Mouse (Mus musculus): ENCODE measurements around the gene Pcnx2. TPM values are rescaled to one million over a fixed set of nuclear protein-coding genes. Genes with fewer than 3 reads are reported as not detected.

Gene Pcnx2
- total and polyA plus RNA-seq, 3 experiments = 0.34 to 0.86 (median 0.36) TPM

- peaks cover 5% of the 10 kb centered on the region for H3K4me1 ChIP-seq (ENCODE audit: control insufficient read depth, insufficient read depth, low read length)
- H3K9ac ChIP-seq (ENCODE audit: low read depth, low read length) = no peak overlapping the region
- 26% methylated on average over 6 of the region's 6 CpGs for WGBS
- no peak for DNase-seq
- H3K79me2 ChIP-seq (replicated peaks; ENCODE audit: control insufficient read depth, insufficient read depth, low read length) = no peaks in the 10 kb centered on the region
- TF ChIP-seq CTCF (IDR thresholded peaks at IDR 0.05) (no peak), POLR2A (IDR thresholded peaks at IDR 0.05; ENCODE audit: insufficient read depth, low read depth, low read length) (no peak), EP300 (IDR thresholded peaks at IDR 0.05; ENCODE audit: insufficient read depth, low read depth, low read length) (no peak)
- intact Hi-C loops (cut with DNase I) = loop anchor here (2.0 to 5.0 kb wide), 4 partner anchors 295 to 803 kb away; no protein-coding TSS in a partner anchor
- no peak overlapping the region for H3K4me3 ChIP-seq
- H3K36me3 ChIP-seq (ENCODE audit: control insufficient read depth, insufficient read depth, low read length) = no peaks in the 10 kb centered on the region
- no peak overlapping the region for H3K27ac ChIP-seq
- no peaks in the 10 kb centered on the region for H3K27me3 ChIP-seq (ENCODE audit: control insufficient read depth, insufficient read depth, low read length)
Measured at GRCm38 (mm10) chr8:125870179-125870702, 27.9 kb downstream of the Pcnx2 start.

DNA sequence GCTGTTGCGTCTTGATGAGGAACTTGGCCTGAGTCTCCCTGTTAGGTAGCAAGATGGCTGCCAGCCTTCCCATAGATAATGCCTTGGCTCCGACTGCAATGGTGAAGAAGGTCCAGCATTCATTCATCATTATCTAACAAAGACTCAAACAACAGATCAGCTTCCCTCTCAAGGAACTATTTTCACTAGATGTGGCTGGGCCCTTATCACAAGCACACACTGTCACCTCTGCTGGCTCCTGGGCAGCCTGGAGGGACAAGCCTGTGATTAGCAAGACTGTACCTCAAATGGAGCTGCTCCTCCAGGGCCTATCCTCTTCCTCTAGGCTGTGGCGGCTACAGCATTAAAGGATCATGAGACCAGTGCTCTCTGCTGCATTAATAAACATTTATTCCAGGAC is 28.4 kb downstream of the Pcnx2 start:
- peaks cover 5% of the 10 kb centered on the region for H3K4me1 ChIP-seq (ENCODE audit: control insufficient read depth, insufficient read depth, low read length)
- WGBS = 76% methylated on average over 3 of the region's 3 CpGs
- no peak for TF ChIP-seq CTCF (IDR thresholded peaks at IDR 0.05)
- TF ChIP-seq POLR2A (IDR thresholded peaks at IDR 0.05; ENCODE audit: insufficient read depth, low read depth, low read length) = no peak
- TF ChIP-seq EP300 (IDR thresholded peaks at IDR 0.05; ENCODE audit: insufficient read depth, low read depth, low read length) = no peak
- H3K36me3 ChIP-seq (ENCODE audit: control insufficient read depth, insufficient read depth, low read length) = no peaks in the 10 kb centered on the region
- no peaks in the 10 kb centered on the region for H3K79me2 ChIP-seq (replicated peaks; ENCODE audit: control insufficient read depth, insufficient read depth, low read length)
- H3K27me3 ChIP-seq (ENCODE audit: control insufficient read depth, insufficient read depth, low read length) = no peaks in the 10 kb centered on the region
- DNase-seq = no peak
- H3K27ac ChIP-seq = no peak overlapping the region
- H3K4me3 ChIP-seq = no peak overlapping the region
- no peak overlapping the region for H3K9ac ChIP-seq (ENCODE audit: low read depth, low read length)
- intact Hi-C loops (cut with DNase I) = loop anchor here (2.0 to 5.0 kb wide), 5 partner anchors 295 to 802 kb away; no protein-coding TSS in a partner anchor

DNA sequence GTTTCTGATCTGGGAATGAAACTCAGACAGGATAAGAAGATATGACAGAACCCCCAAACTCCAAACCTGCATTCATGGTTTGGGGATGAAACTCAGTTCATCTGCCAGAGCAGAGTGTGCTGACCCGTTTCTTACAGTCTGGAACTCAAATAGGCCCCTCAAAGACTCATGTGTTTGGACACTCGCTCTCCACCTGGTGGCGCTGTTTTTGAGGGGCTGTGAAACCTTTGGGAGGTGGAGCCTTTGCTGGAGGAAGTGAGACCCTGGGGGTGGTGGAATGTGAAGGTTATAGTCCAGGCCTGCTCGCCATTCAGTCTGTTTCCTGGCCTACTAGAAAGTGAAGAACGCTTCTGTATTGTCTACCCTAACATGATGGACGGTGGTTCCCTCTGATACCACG is 29.6 kb downstream of the Pcnx2 start:
- no peak overlapping the region for H3K4me3 ChIP-seq
- intact Hi-C loops (cut with DNase I) = loop anchor here (5.0 kb wide), 1 partner anchor 686 kb away; no protein-coding TSS in a partner anchor
- H3K79me2 ChIP-seq (replicated peaks; ENCODE audit: control insufficient read depth, insufficient read depth, low read length) = no peaks in the 10 kb centered on the region
- peaks cover 5% of the 10 kb centered on the region for H3K4me1 ChIP-seq (ENCODE audit: control insufficient read depth, insufficient read depth, low read length)
- H3K9ac ChIP-seq (ENCODE audit: low read depth, low read length) = no peak overlapping the region
- TF ChIP-seq POLR2A (IDR thresholded peaks at IDR 0.05; ENCODE audit: insufficient read depth, low read depth, low read length) (no peak), EP300 (IDR thresholded peaks at IDR 0.05; ENCODE audit: insufficient read depth, low read depth, low read length) (no peak), CTCF (IDR thresholded peaks at IDR 0.05) (no peak)
- no peak overlapping the region for H3K27ac ChIP-seq
- H3K27me3 ChIP-seq (ENCODE audit: control insufficient read depth, insufficient read depth, low read length) = no peaks in the 10 kb centered on the region
- DNase-seq = no peak
- 62% methylated on average over 7 of the region's 7 CpGs for WGBS
- no peaks in the 10 kb centered on the region for H3K36me3 ChIP-seq (ENCODE audit: control insufficient read depth, insufficient read depth, low read length)

- Histone ChIP-seq H3K27ac (no peak overlapping the region), H3K4me1 (ENCODE audit: control insufficient read depth, insufficient read depth, low read length) (no peaks in the 10 kb centered on the region; the same call in 1 of the 2 replicates), H3K79me2 (replicated peaks; ENCODE audit: control insufficient read depth, insufficient read depth, low read length) (no peaks in the 10 kb centered on the region), H3K4me3 (no peak overlapping the region), H3K9ac (ENCODE audit: low read depth, low read length) (no peak overlapping the region), H3K36me3 (ENCODE audit: control insufficient read depth, insufficient read depth, low read length) (no peaks in the 10 kb centered on the region), H3K27me3 (ENCODE audit: control insufficient read depth, insufficient read depth, low read length) (no peaks in the 10 kb centered on the region)
- DNase-seq = no peak
- intact Hi-C loops (cut with DNase I) = loop anchor here (5.0 kb wide), 1 partner anchor 684 kb away; no protein-coding TSS in a partner anchor
- peak; percentile 25; the same call in 1 of the 2 replicates for TF ChIP-seq CTCF (IDR thresholded peaks at IDR 0.05)
- TF ChIP-seq POLR2A (IDR thresholded peaks at IDR 0.05; ENCODE audit: insufficient read depth, low read depth, low read length) = no peak
- TF ChIP-seq EP300 (IDR thresholded peaks at IDR 0.05; ENCODE audit: insufficient read depth, low read depth, low read length) = no peak
- 74% methylated on average over 12 of the region's 12 CpGs for WGBS
Measured at GRCm38 (mm10) chr8:125866125-125866524, 32.0 kb downstream of the Pcnx2 start.

GRCm38 (mm10) chr8:125857251-125857650 is 40.9 kb downstream of the Pcnx2 start:
- Histone ChIP-seq H3K27ac (no peak overlapping the region), H3K4me3 (no peak overlapping the region), H3K27me3 (ENCODE audit: control insufficient read depth, insufficient read depth, low read length) (no peaks in the 10 kb centered on the region), H3K9ac (ENCODE audit: low read depth, low read length) (no peak overlapping the region), H3K36me3 (ENCODE audit: control insufficient read depth, insufficient read depth, low read length) (no peaks in the 10 kb centered on the region), H3K4me1 (ENCODE audit: control insufficient read depth, insufficient read depth, low read length) (no peaks in the 10 kb centered on the region), H3K79me2 (replicated peaks; ENCODE audit: control insufficient read depth, insufficient read depth, low read length) (no peaks in the 10 kb centered on the region)
- intact Hi-C loops (cut with DNase I) = loop anchor here (10.0 kb wide), 1 partner anchor 182 kb away; no protein-coding TSS in a partner anchor
- TF ChIP-seq POLR2A (IDR thresholded peaks at IDR 0.05; ENCODE audit: insufficient read depth, low read depth, low read length) (no peak), EP300 (IDR thresholded peaks at IDR 0.05; ENCODE audit: insufficient read depth, low read depth, low read length) (no peak), CTCF (IDR thresholded peaks at IDR 0.05) (no peak)
- WGBS = 67% methylated on average over 6 of the region's 6 CpGs
- no peak for DNase-seq

- H3K9ac ChIP-seq (ENCODE audit: low read depth, low read length) = no peak overlapping the region
- no peak for TF ChIP-seq POLR2A (IDR thresholded peaks at IDR 0.05; ENCODE audit: insufficient read depth, low read depth, low read length)
- TF ChIP-seq EP300 (IDR thresholded peaks at IDR 0.05; ENCODE audit: insufficient read depth, low read depth, low read length) = no peak
- TF ChIP-seq CTCF (IDR thresholded peaks at IDR 0.05) = no peak
Measured at GRCm38 (mm10) chr8:125856160-125856559, 42.0 kb downstream of the Pcnx2 start.

More at GRCm38 (mm10) chr8:125856160-125856559, 42.0 kb downstream of the Pcnx2 start:
- no peak for DNase-seq
- no peak overlapping the region for H3K4me3 ChIP-seq
- WGBS = 66% methylated on average over 4 of the region's 4 CpGs
- no peak overlapping the region for H3K27ac ChIP-seq
- no peaks in the 10 kb centered on the region for H3K27me3 ChIP-seq (ENCODE audit: control insufficient read depth, insufficient read depth, low read length)
- intact Hi-C loops (cut with DNase I) = loop anchor here (10.0 kb wide), 1 partner anchor 181 kb away; no protein-coding TSS in a partner anchor
- H3K36me3 ChIP-seq (ENCODE audit: control insufficient read depth, insufficient read depth, low read length) = no peaks in the 10 kb centered on the region
- H3K4me1 ChIP-seq (ENCODE audit: control insufficient read depth, insufficient read depth, low read length) = no peaks in the 10 kb centered on the region
- H3K79me2 ChIP-seq (replicated peaks; ENCODE audit: control insufficient read depth, insufficient read depth, low read length) = no peaks in the 10 kb centered on the region

Measured in heart, adult 2 months (tissue).